Mouse (Mus musculus) erythroblast, embryonic 14.5 days (primary cell): ENCODE results near the gene Adamts2.

Experiments
- GATA1 ChIP-seq: IDR thresholded peaks from 2 replicates; pipeline ENCODE4 v1.6.1; 2012; ENCODE audit warnings: low read length, inconsistent platforms, mixed read lengths
- TAL1 ChIP-seq: IDR thresholded peaks from 3 replicates; pipeline ENCODE4 v1.6.1; 2012; ENCODE audit warnings: low read length, inconsistent platforms, mixed read lengths

GRCm38 (mm10) chr11:50771006-50771405 is 169.1 kb downstream of the Adamts2 start:
- no peak for TF ChIP-seq TAL1
- no peak for TF ChIP-seq GATA1
